Mouse (Mus musculus): Measurements from ENCODE around the gene Auts2. TPM values are rescaled to one million over a fixed set of nuclear protein-coding genes. Genes with fewer than 3 reads are reported as not detected.

Gene Auts2
- polyA plus RNA-seq, 1 experiment from 2014 or later, result 17.9 TPM

- Histone ChIP-seq H3K27me3 (ENCODE audit: insufficient read depth, low read length) (no peaks in the 10 kb centered on the region), H3K27ac (ENCODE audit: low read length) (no peak overlapping the region), H3K4me3 (ENCODE audit: low read length) (no peak overlapping the region), H3K36me3 (ENCODE audit: insufficient read depth, low read length) (no peaks in the 10 kb centered on the region), H3K9ac (replicated peaks; ENCODE audit: low read length) (no peak overlapping the region), H3K9me3 (ENCODE audit: low read length) (no peaks in the 10 kb centered on the region), H3K4me1 (ENCODE audit: insufficient read depth, low read length) (peaks cover 21% of the 10 kb centered on the region), H3K4me2 (replicated peaks; ENCODE audit: low read depth, low read length) (no peak overlapping the region)
- 32% methylated on average over 3 of the region's 3 CpGs for WGBS
- no peak for ATAC-seq (ENCODE audit: low FRiP score, low TSS enrichment)
These were observed 248.7 kb downstream of the Auts2 start for GRCm38 (mm10) chr5:132294469-132294868.

GRCm38 (mm10) chr5:132292932-132293331 is 250.2 kb downstream of the Auts2 start:
- Histone ChIP-seq H3K27ac (ENCODE audit: low read length) (no peak overlapping the region), H3K4me1 (ENCODE audit: insufficient read depth, low read length) (peaks cover 21% of the 10 kb centered on the region), H3K9ac (replicated peaks; ENCODE audit: low read length) (no peak overlapping the region), H3K4me2 (replicated peaks; ENCODE audit: low read depth, low read length) (no peak overlapping the region), H3K4me3 (ENCODE audit: low read length) (no peak overlapping the region), H3K9me3 (ENCODE audit: low read length) (no peaks in the 10 kb centered on the region), H3K27me3 (ENCODE audit: insufficient read depth, low read length) (no peaks in the 10 kb centered on the region), H3K36me3 (ENCODE audit: insufficient read depth, low read length) (no peaks in the 10 kb centered on the region)
- 85% methylated on average over 2 of the region's 2 CpGs for WGBS
- no peak for ATAC-seq (ENCODE audit: low FRiP score, low TSS enrichment)

- no peak overlapping the region for H3K27ac ChIP-seq (ENCODE audit: low read length)
- ATAC-seq (ENCODE audit: low FRiP score, low TSS enrichment), result no peak
- no peaks in the 10 kb centered on the region for H3K27me3 ChIP-seq (ENCODE audit: insufficient read depth, low read length)
- no peak overlapping the region for H3K4me3 ChIP-seq (ENCODE audit: low read length)
- 44% methylated on average over 13 of the region's 13 CpGs for WGBS
- no peaks in the 10 kb centered on the region for H3K36me3 ChIP-seq (ENCODE audit: insufficient read depth, low read length)
- no peak overlapping the region for H3K9ac ChIP-seq (replicated peaks; ENCODE audit: low read length)
- H3K4me1 ChIP-seq (ENCODE audit: insufficient read depth, low read length), result peaks cover 21% of the 10 kb centered on the region
- H3K9me3 ChIP-seq (ENCODE audit: low read length), result no peaks in the 10 kb centered on the region
- H3K4me2 ChIP-seq (replicated peaks; ENCODE audit: low read depth, low read length), result no peak overlapping the region
These were observed 252.3 kb downstream of the Auts2 start for GRCm38 (mm10) chr5:132290606-132291535.

- Histone ChIP-seq H3K27me3 (ENCODE audit: insufficient read depth, low read length) (no peaks in the 10 kb centered on the region), H3K4me1 (ENCODE audit: insufficient read depth, low read length) (no peaks in the 10 kb centered on the region), H3K27ac (ENCODE audit: low read length) (no peak overlapping the region), H3K36me3 (ENCODE audit: insufficient read depth, low read length) (no peaks in the 10 kb centered on the region), H3K4me3 (ENCODE audit: low read length) (no peak overlapping the region), H3K9ac (replicated peaks; ENCODE audit: low read length) (no peak overlapping the region), H3K9me3 (ENCODE audit: low read length) (no peaks in the 10 kb centered on the region), H3K4me2 (replicated peaks; ENCODE audit: low read depth, low read length) (no peak overlapping the region)
- no peak for ATAC-seq (ENCODE audit: low FRiP score, low TSS enrichment)
- WGBS, result 78% methylated on average over 3 of the region's 3 CpGs
These were observed 259.4 kb downstream of the Auts2 start for GRCm38 (mm10) chr5:132283741-132284140.

- H3K27ac ChIP-seq (ENCODE audit: low read length), result 0 out of 2 replicates have a peak overlapping the region, but pooled peaks have one; percentile 4
- no peak overlapping the region for H3K4me3 ChIP-seq (ENCODE audit: low read length)
- H3K27me3 ChIP-seq (ENCODE audit: insufficient read depth, low read length), result no peaks in the 10 kb centered on the region
- H3K9me3 ChIP-seq (ENCODE audit: low read length), result no peaks in the 10 kb centered on the region
- 49% methylated on average over 15 of the region's 15 CpGs for WGBS
- H3K9ac ChIP-seq (replicated peaks; ENCODE audit: low read length), result no peak overlapping the region
- H3K4me2 ChIP-seq (replicated peaks; ENCODE audit: low read depth, low read length), result no peak overlapping the region; the same call in 1 of the 2 replicates
- H3K36me3 ChIP-seq (ENCODE audit: insufficient read depth, low read length), result no peaks in the 10 kb centered on the region
- ATAC-seq (ENCODE audit: low FRiP score, low TSS enrichment), result 0 out of 2 replicates have a peak, but pooled peaks have one; percentile 39
- H3K4me1 ChIP-seq (ENCODE audit: insufficient read depth, low read length), result peaks cover 6% of the 10 kb centered on the region; the same call in 1 of the 2 replicates
These were observed 268.8 kb downstream of the Auts2 start for GRCm38 (mm10) chr5:132274098-132274898.

GRCm38 (mm10) chr5:132272132-132272531 is 271.0 kb downstream of the Auts2 start:
- WGBS, result 64% methylated on average over 4 of the region's 4 CpGs
- no peak overlapping the region for H3K27ac ChIP-seq (ENCODE audit: low read length)
- no peaks in the 10 kb centered on the region for H3K9me3 ChIP-seq (ENCODE audit: low read length)
- H3K4me1 ChIP-seq (ENCODE audit: insufficient read depth, low read length), result peaks cover 6% of the 10 kb centered on the region; the same call in 1 of the 2 replicates
- no peak overlapping the region for H3K4me2 ChIP-seq (replicated peaks; ENCODE audit: low read depth, low read length)
- no peaks in the 10 kb centered on the region for H3K27me3 ChIP-seq (ENCODE audit: insufficient read depth, low read length)
- H3K36me3 ChIP-seq (ENCODE audit: insufficient read depth, low read length), result no peaks in the 10 kb centered on the region
- H3K4me3 ChIP-seq (ENCODE audit: low read length), result no peak overlapping the region
- H3K9ac ChIP-seq (replicated peaks; ENCODE audit: low read length), result no peak overlapping the region
- no peak for ATAC-seq (ENCODE audit: low FRiP score, low TSS enrichment)

- H3K4me2 ChIP-seq (replicated peaks; ENCODE audit: low read depth, low read length), result no peak overlapping the region
- no peak overlapping the region for H3K9ac ChIP-seq (replicated peaks; ENCODE audit: low read length)
- H3K4me1 ChIP-seq (ENCODE audit: insufficient read depth, low read length), result peaks cover 6% of the 10 kb centered on the region; the same call in 1 of the 2 replicates
- no peaks in the 10 kb centered on the region for H3K27me3 ChIP-seq (ENCODE audit: insufficient read depth, low read length)
- no peak overlapping the region for H3K4me3 ChIP-seq (ENCODE audit: low read length)
- no peaks in the 10 kb centered on the region for H3K9me3 ChIP-seq (ENCODE audit: low read length)
- ATAC-seq (ENCODE audit: low FRiP score, low TSS enrichment), result no peak
- no peak overlapping the region for H3K27ac ChIP-seq (ENCODE audit: low read length)
- WGBS, result 79% methylated on average over 1 of the region's 1 CpGs
- H3K36me3 ChIP-seq (ENCODE audit: insufficient read depth, low read length), result no peaks in the 10 kb centered on the region
These were observed 272.2 kb downstream of the Auts2 start for GRCm38 (mm10) chr5:132270896-132271295.

- 89% methylated on average over 3 of the region's 3 CpGs for WGBS
- ATAC-seq (ENCODE audit: low FRiP score, low TSS enrichment), result no peak
These were observed 273.1 kb downstream of the Auts2 start for GRCm38 (mm10) chr5:132270074-132270473.

GRCm38 (mm10) chr5:132268351-132268967 is 274.7 kb downstream of the Auts2 start:
- Histone ChIP-seq H3K27me3 (ENCODE audit: insufficient read depth, low read length) (no peaks in the 10 kb centered on the region), H3K4me3 (ENCODE audit: low read length) (no peak overlapping the region), H3K9me3 (ENCODE audit: low read length) (no peaks in the 10 kb centered on the region), H3K9ac (replicated peaks; ENCODE audit: low read length) (no peak overlapping the region), H3K4me2 (replicated peaks; ENCODE audit: low read depth, low read length) (no peak overlapping the region), H3K4me1 (ENCODE audit: insufficient read depth, low read length) (peaks cover 9% of the 10 kb centered on the region; the same call in 1 of the 2 replicates), H3K36me3 (ENCODE audit: insufficient read depth, low read length) (no peaks in the 10 kb centered on the region), H3K27ac (ENCODE audit: low read length) (no peak overlapping the region)
- ATAC-seq (ENCODE audit: low FRiP score, low TSS enrichment), result no peak
- 83% methylated on average over 6 of the region's 6 CpGs for WGBS

More at GRCm38 (mm10) chr5:132270074-132270473, 273.1 kb downstream of the Auts2 start:
- Histone ChIP-seq H3K4me3 (ENCODE audit: low read length) (no peak overlapping the region), H3K36me3 (ENCODE audit: insufficient read depth, low read length) (no peaks in the 10 kb centered on the region), H3K4me2 (replicated peaks; ENCODE audit: low read depth, low read length) (no peak overlapping the region), H3K9ac (replicated peaks; ENCODE audit: low read length) (no peak overlapping the region), H3K27ac (ENCODE audit: low read length) (no peak overlapping the region), H3K4me1 (ENCODE audit: insufficient read depth, low read length) (peaks cover 4% of the 10 kb centered on the region; the same call in 1 of the 2 replicates), H3K27me3 (ENCODE audit: insufficient read depth, low read length) (no peaks in the 10 kb centered on the region), H3K9me3 (ENCODE audit: low read length) (no peaks in the 10 kb centered on the region)

Data from kidney, embryonic 16.5 days (tissue).